Mouse (Mus musculus): ENCODE data around the gene Cdkl3.
A peak's percentile ranks its signal among the peaks of the same experiment; 100 is the strongest.
"Not testable (repeated sequence)": the region's sequence is repeated elsewhere in the genome, so short reads cannot be mapped to it uniquely, and the experiment has no call there.

The Cdkl3 gene

GRCm38 (mm10) chr11:52079978-52080377 is 76.0 kb downstream of the Cdkl3 start:
- DNase-seq, result peak; percentile 37

GRCm38 (mm10) chr11:52080656-52081055 is 76.6 kb downstream of the Cdkl3 start:
- no peak for DNase-seq

- peak; percentile 22 for DNase-seq
Observed at GRCm38 (mm10) chr11:52085857-52086203, 81.8 kb downstream of the Cdkl3 start.

GRCm38 (mm10) chr11:52086204-52086864 is 82.3 kb downstream of the Cdkl3 start:
- peak; percentile 88 for DNase-seq

- no peak for DNase-seq
Observed at GRCm38 (mm10) chr11:52089291-52089690, 85.3 kb downstream of the Cdkl3 start.

GRCm38 (mm10) chr11:52091261-52091660 is 87.2 kb downstream of the Cdkl3 start:
- no peak for DNase-seq

- no peak for DNase-seq
Observed at GRCm38 (mm10) chr11:52094568-52094967, 90.5 kb downstream of the Cdkl3 start.

GRCm38 (mm10) chr11:52097016-52097415 is 93.0 kb downstream of the Cdkl3 start:
- no peak for DNase-seq

GRCm38 (mm10) chr11:52097596-52097995 is 93.6 kb downstream of the Cdkl3 start:
- DNase-seq, result no peak

GRCm38 (mm10) chr11:52098398-52098946 is 94.5 kb downstream of the Cdkl3 start, which contains the start of gene Ppp2ca:
Gene Ppp2ca (plus strand): TSS chr11:52098681.
- peak; percentile 99 for DNase-seq

- DNase-seq, result peak; percentile 59
Observed at GRCm38 (mm10) chr11:52099031-52099761, 95.2 kb downstream of the Cdkl3 start.

GRCm38 (mm10) chr11:52099771-52100219 is 95.8 kb downstream of the Cdkl3 start:
- DNase-seq, result no peak

GRCm38 (mm10) chr11:52102977-52103376 is 99.0 kb downstream of the Cdkl3 start:
- no peak for DNase-seq

GRCm38 (mm10) chr11:52105503-52105902 is 101.5 kb downstream of the Cdkl3 start:
- DNase-seq, result no peak

- no peak for DNase-seq
Observed at GRCm38 (mm10) chr11:52106037-52106436, 102.0 kb downstream of the Cdkl3 start.

GRCm38 (mm10) chr11:52106438-52106837 is 102.4 kb downstream of the Cdkl3 start:
- no peak for DNase-seq

- DNase-seq, result no peak
Observed at GRCm38 (mm10) chr11:52108796-52109195, 104.8 kb downstream of the Cdkl3 start.

GRCm38 (mm10) chr11:52109421-52109820 is 105.4 kb downstream of the Cdkl3 start:
- no peak for DNase-seq

GRCm38 (mm10) chr11:52115479-52115878 is 111.5 kb downstream of the Cdkl3 start:
- no peak for DNase-seq

GRCm38 (mm10) chr11:52116117-52116516 is 112.1 kb downstream of the Cdkl3 start:
- DNase-seq, result not testable (repeated sequence)

GRCm38 (mm10) chr11:52117156-52117555 is 113.1 kb downstream of the Cdkl3 start:
- DNase-seq, result no peak

- DNase-seq, result not testable (repeated sequence)
Observed at GRCm38 (mm10) chr11:52120415-52120814, 116.4 kb downstream of the Cdkl3 start.

- no peak for DNase-seq
Observed at GRCm38 (mm10) chr11:52122045-52122444, 118.0 kb downstream of the Cdkl3 start.

- DNase-seq, result no peak
Observed at GRCm38 (mm10) chr11:52124468-52124867, 120.4 kb downstream of the Cdkl3 start.

Measured in layer of hippocampus, adult 9-11 months (tissue).